Mouse (Mus musculus): ENCODE measurements around the gene Gpr161. TPM values are rescaled to one million over a fixed set of nuclear protein-coding genes. Genes with fewer than 3 reads are reported as not detected.

The Gpr161 gene
- polyA plus RNA-seq, 1 experiment: 1.8 TPM

- Histone ChIP-seq H3K27me3 (ENCODE audit: control insufficient read depth, insufficient read depth, insufficient read length) (no peaks in the 10 kb centered on the region), H3K4me3 (no peak overlapping the region), H3K36me3 (ENCODE audit: control insufficient read depth, insufficient read depth) (peaks cover 13% of the 10 kb centered on the region), H3K79me2 (ENCODE audit: control insufficient read depth, insufficient read depth) (no peaks in the 10 kb centered on the region), H3ac (ENCODE audit: control insufficient read depth, insufficient read length) (no peak overlapping the region), H3K4me2 (ENCODE audit: low read depth) (no peak overlapping the region)
- TF ChIP-seq USF1 (IDR thresholded peaks at IDR 0.05; ENCODE audit: low read depth): no peak
- TF ChIP-seq TCF12 (IDR thresholded peaks at IDR 0.05; ENCODE audit: insufficient read depth, poor library complexity, severe bottlenecking): no peak
- TF ChIP-seq POLR2A (IDR thresholded peaks at IDR 0.05; ENCODE audit: insufficient read length, low read depth): no peak
- no peak for TF ChIP-seq MYOG (IDR thresholded peaks at IDR 0.05; ENCODE audit: control insufficient read depth in 1 of 3, insufficient read depth in 1 of 3, insufficient read length in 2 of 3, low read depth in 2 of 3)
- TF ChIP-seq TCF3 (IDR thresholded peaks at IDR 0.05; ENCODE audit: insufficient read length, low read depth): no peak
- TF ChIP-seq E2F4 (IDR thresholded peaks at IDR 0.05; ENCODE audit: insufficient read depth): no peak
- no peak for TF ChIP-seq MYOD1 (IDR thresholded peaks at IDR 0.05; ENCODE audit: control insufficient read depth in 1 of 3, insufficient read length in 2 of 3, low read depth in 2 of 3)
- TF ChIP-seq CEBPB (IDR thresholded peaks at IDR 0.05; ENCODE audit: insufficient read depth, poor library complexity, severe bottlenecking): no peak
- no peak for TF ChIP-seq MAX (IDR thresholded peaks at IDR 0.05; ENCODE audit: low read depth)
- TF ChIP-seq SRF (IDR thresholded peaks at IDR 0.05; ENCODE audit: control insufficient read depth, insufficient read length, low read depth): no peak
- TF ChIP-seq POLR2AphosphoS2 (IDR thresholded peaks at IDR 0.05; ENCODE audit: insufficient read length, low read depth): no peak
- TF ChIP-seq REST (IDR thresholded peaks at IDR 0.05; ENCODE audit: insufficient read depth, insufficient read length): no peak
These were observed 46.5 kb downstream of the Gpr161 start for GRCm38 (mm10) chr1:165342126-165342525.

GRCm38 (mm10) chr1:165344453-165344852, 48.9 kb downstream of the Gpr161 start:
- Histone ChIP-seq H3K4me3 (no peak overlapping the region), H3K79me2 (ENCODE audit: control insufficient read depth, insufficient read depth) (no peaks in the 10 kb centered on the region), H3K36me3 (ENCODE audit: control insufficient read depth, insufficient read depth) (no peaks in the 10 kb centered on the region), H3K4me2 (ENCODE audit: low read depth) (no peak overlapping the region), H3K27me3 (ENCODE audit: control insufficient read depth, insufficient read depth, insufficient read length) (no peaks in the 10 kb centered on the region), H3ac (ENCODE audit: control insufficient read depth, insufficient read length) (no peak overlapping the region)
- TF ChIP-seq TCF3 (IDR thresholded peaks at IDR 0.05; ENCODE audit: insufficient read length, low read depth): no peak

- Histone ChIP-seq H3K27me3 (ENCODE audit: control insufficient read depth, insufficient read depth, insufficient read length) (no peaks in the 10 kb centered on the region), H3K79me2 (ENCODE audit: control insufficient read depth, insufficient read depth) (no peaks in the 10 kb centered on the region)
- TF ChIP-seq TCF12 (IDR thresholded peaks at IDR 0.05; ENCODE audit: insufficient read depth, poor library complexity, severe bottlenecking) (no peak), E2F4 (IDR thresholded peaks at IDR 0.05; ENCODE audit: insufficient read depth) (no peak)
These were observed 53.0 kb downstream of the Gpr161 start for GRCm38 (mm10) chr1:165348627-165349026.

GRCm38 (mm10) chr1:165356347-165356746, 60.8 kb downstream of the Gpr161 start:
- no peaks in the 10 kb centered on the region for H3K27me3 ChIP-seq (ENCODE audit: control insufficient read depth, insufficient read depth, insufficient read length)
- H3K79me2 ChIP-seq (ENCODE audit: control insufficient read depth, insufficient read depth): no peaks in the 10 kb centered on the region
- TF ChIP-seq REST (IDR thresholded peaks at IDR 0.05; ENCODE audit: insufficient read depth, insufficient read length) (no peak), MAX (IDR thresholded peaks at IDR 0.05; ENCODE audit: low read depth) (no peak), E2F4 (IDR thresholded peaks at IDR 0.05; ENCODE audit: insufficient read depth) (no peak), POLR2AphosphoS2 (IDR thresholded peaks at IDR 0.05; ENCODE audit: insufficient read length, low read depth) (no peak), POLR2A (IDR thresholded peaks at IDR 0.05; ENCODE audit: insufficient read length, low read depth) (no peak), MYOG (IDR thresholded peaks at IDR 0.05; ENCODE audit: control insufficient read depth in 1 of 3, insufficient read depth in 1 of 3, insufficient read length in 2 of 3, low read depth in 2 of 3) (no peak), SRF (IDR thresholded peaks at IDR 0.05; ENCODE audit: control insufficient read depth, insufficient read length, low read depth) (no peak), CEBPB (IDR thresholded peaks at IDR 0.05; ENCODE audit: insufficient read depth, poor library complexity, severe bottlenecking) (no peak), TCF3 (IDR thresholded peaks at IDR 0.05; ENCODE audit: insufficient read length, low read depth) (no peak), MYOD1 (IDR thresholded peaks at IDR 0.05; ENCODE audit: control insufficient read depth in 1 of 3, insufficient read length in 2 of 3, low read depth in 2 of 3) (no peak), TCF12 (IDR thresholded peaks at IDR 0.05; ENCODE audit: insufficient read depth, poor library complexity, severe bottlenecking) (no peak), USF1 (IDR thresholded peaks at IDR 0.05; ENCODE audit: low read depth) (no peak)
- H3K36me3 ChIP-seq (ENCODE audit: control insufficient read depth, insufficient read depth): no peaks in the 10 kb centered on the region
- no peak overlapping the region for H3ac ChIP-seq (ENCODE audit: control insufficient read depth, insufficient read length)
- no peak overlapping the region for H3K4me2 ChIP-seq (ENCODE audit: low read depth)
- H3K4me3 ChIP-seq: no peak overlapping the region

More at GRCm38 (mm10) chr1:165348627-165349026, 53.0 kb downstream of the Gpr161 start:
- no peak overlapping the region for H3ac ChIP-seq (ENCODE audit: control insufficient read depth, insufficient read length)
- H3K4me3 ChIP-seq: no peak overlapping the region
- H3K4me2 ChIP-seq (ENCODE audit: low read depth): no peak overlapping the region
- H3K36me3 ChIP-seq (ENCODE audit: control insufficient read depth, insufficient read depth): peaks cover 3% of the 10 kb centered on the region

- H3K4me3 ChIP-seq: no peak overlapping the region
- no peak overlapping the region for H3K4me2 ChIP-seq (ENCODE audit: low read depth)
- no peaks in the 10 kb centered on the region for H3K79me2 ChIP-seq (ENCODE audit: control insufficient read depth, insufficient read depth)
- H3ac ChIP-seq (ENCODE audit: control insufficient read depth, insufficient read length): no peak overlapping the region
- TF ChIP-seq CEBPB (IDR thresholded peaks at IDR 0.05; ENCODE audit: insufficient read depth, poor library complexity, severe bottlenecking): no peak
- no peak for TF ChIP-seq E2F4 (IDR thresholded peaks at IDR 0.05; ENCODE audit: insufficient read depth)
- no peak for TF ChIP-seq MAX (IDR thresholded peaks at IDR 0.05; ENCODE audit: low read depth)
- TF ChIP-seq MYOD1 (IDR thresholded peaks at IDR 0.05; ENCODE audit: control insufficient read depth in 1 of 3, insufficient read length in 2 of 3, low read depth in 2 of 3): no peak
- no peak for TF ChIP-seq POLR2A (IDR thresholded peaks at IDR 0.05; ENCODE audit: insufficient read length, low read depth)
- TF ChIP-seq SRF (IDR thresholded peaks at IDR 0.05; ENCODE audit: control insufficient read depth, insufficient read length, low read depth): no peak
- TF ChIP-seq TCF12 (IDR thresholded peaks at IDR 0.05; ENCODE audit: insufficient read depth, poor library complexity, severe bottlenecking): no peak
- no peak for TF ChIP-seq TCF3 (IDR thresholded peaks at IDR 0.05; ENCODE audit: insufficient read length, low read depth)
- no peak for TF ChIP-seq REST (IDR thresholded peaks at IDR 0.05; ENCODE audit: insufficient read depth, insufficient read length)
- TF ChIP-seq POLR2AphosphoS2 (IDR thresholded peaks at IDR 0.05; ENCODE audit: insufficient read length, low read depth): no peak
- no peaks in the 10 kb centered on the region for H3K27me3 ChIP-seq (ENCODE audit: control insufficient read depth, insufficient read depth, insufficient read length)
- peaks cover 3% of the 10 kb centered on the region for H3K36me3 ChIP-seq (ENCODE audit: control insufficient read depth, insufficient read depth)
These were observed 67.7 kb downstream of the Gpr161 start for GRCm38 (mm10) chr1:165363271-165363670.
